Mouse (Mus musculus) limb, embryonic 11.5 days (tissue): ENCODE data around the gene Ivl. TPM values are rescaled to one million over a fixed set of nuclear protein-coding genes. Genes with fewer than 3 reads are reported as not detected.

Experiments
- ATAC-seq: fragments of 200-750 bp; cut with Nextera tagmentation; 2 replicates; pipeline ENCODE4 v1.8.0; 2017; ENCODE audit warnings: low read depth; ENCODE audit not compliant: insufficient number of reproducible peaks, low FRiP score, low TSS enrichment
- DNase-seq: peaks from one replicate; pipeline ENCODE4 v3.0.0-alpha.2; 2015; ENCODE audit warnings: low spot score
- H3K27ac ChIP-seq: fragments of 300-500 bp; sonication (generic); replicated peaks from 2 replicates; pipeline ENCODE4 v1.5.1; 2014; ENCODE audit warnings: low read depth, mild to moderate bottlenecking, low read length
- H3K27me3 ChIP-seq: fragments of 300-500 bp; sonication (generic); 2 replicates; pipeline ENCODE4 v1.6.1; 2014; ENCODE audit warnings: mild to moderate bottlenecking, low read length, mixed read lengths; ENCODE audit not compliant: control insufficient read depth, insufficient read depth
- H3K36me3 ChIP-seq: fragments of 300-500 bp; sonication (generic); 2 replicates; pipeline ENCODE4 v1.6.1; 2014; ENCODE audit warnings: mild to moderate bottlenecking, low read length, moderate library complexity, mixed read lengths; ENCODE audit not compliant: control insufficient read depth, insufficient read depth
- H3K4me1 ChIP-seq: fragments of 300-500 bp; sonication (generic); 2 replicates; pipeline ENCODE4 v1.6.1; 2014; ENCODE audit warnings: low read length, mixed read lengths; ENCODE audit not compliant: control insufficient read depth, insufficient read depth
- H3K4me2 ChIP-seq: fragments of 300-500 bp; sonication (generic); 2 replicates; pipeline ENCODE4 v1.6.1; 2014; ENCODE audit warnings: low read depth, mild to moderate bottlenecking, moderate library complexity; ENCODE audit not compliant: severe bottlenecking
- H3K4me3 ChIP-seq: fragments of 300-500 bp; sonication (generic); 2 replicates; pipeline ENCODE4 v1.5.1; 2014; ENCODE audit warnings: low read depth, low read length
- H3K9ac ChIP-seq: fragments of 300-500 bp; sonication (generic); 2 replicates; pipeline ENCODE4 v1.6.1; 2014; ENCODE audit warnings: mild to moderate bottlenecking, low read length
- H3K9me3 ChIP-seq: fragments of 300-500 bp; sonication (generic); 2 replicates; pipeline ENCODE4 v1.6.1; 2016; ENCODE audit warnings: low read length; ENCODE audit not compliant: control insufficient read depth
- WGBS: fragments of 180-500 bp; shearing (Covaris S2); extraction: QIAGEN DNeasy Blood & Tissue Kit; methylation state at CpG from one replicate; pipeline ENCODE4 v1.1.7; 2014; 5-methylcytosine and 5-hydroxymethylcytosine counted together
- polyA plus RNA-seq: library from polyadenylated mRNA; unstranded; fragments of >200 nt; fragmentation: Nextera tagmentation; extraction: Ambion mirVana; gene quantifications from 2 replicates; pipeline ENCODE4 v1.2.1, GENCODE M21; 2014

The Ivl gene
- polyA plus RNA-seq, 1 experiment from 2014 or later: not detected

DNA sequence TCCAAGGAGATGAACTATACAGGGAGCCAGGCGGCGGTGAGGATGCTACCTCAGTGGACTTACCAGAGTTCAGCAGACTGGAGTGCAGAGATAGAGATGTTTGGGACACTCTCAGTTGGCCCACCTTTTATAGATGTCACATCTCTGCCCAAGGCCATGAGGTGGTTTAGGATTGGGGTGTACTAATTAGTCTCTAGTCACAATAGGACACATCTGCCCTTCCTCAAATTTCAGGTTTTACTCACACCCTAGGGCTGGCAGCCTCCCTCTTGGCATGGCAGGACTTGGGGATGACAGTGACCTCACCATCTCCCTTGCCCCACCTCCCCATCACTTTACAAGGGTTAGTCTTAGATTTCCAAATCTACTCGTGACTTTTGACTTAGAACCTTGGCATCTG, 39.1 kb downstream of the Ivl start, which contains the start of gene 2310046K23Rik:
Gene 2310046K23Rik (minus strand): TSS at position 101 of the 400 bp plus-strand sequence.
- ATAC-seq (no peak), DNase-seq (no peak)
- Histone ChIP-seq H3K9me3 (no peaks in the 10 kb centered on the region), H3K4me2 (no peak within 1 kb of the TSS), H3K36me3 (no peaks in the 10 kb centered on the region), H3K4me3 (no peak within 1 kb of the TSS), H3K27me3 (no peaks in the 10 kb centered on the region), H3K4me1 (no peaks in the 10 kb centered on the region), H3K9ac (no peak within 1 kb of the TSS), H3K27ac (no peak within 1 kb of the TSS)
- 83% methylated on average over 3 of the region's 3 CpGs for WGBS

Other genes starting within 250 kb of the Ivl start
- not detected in 2 replicates for gene Sprr2d, start 234.6 kb downstream of the Ivl start, polyA plus RNA-seq
- gene Sprr2e, start 221.6 kb downstream of the Ivl start, polyA plus RNA-seq: not detected in 2 replicates
- not detected in 2 replicates for gene Sprr2f, start 208.5 kb downstream of the Ivl start, polyA plus RNA-seq
- gene Sprr2h, start 188.1 kb downstream of the Ivl start, polyA plus RNA-seq: not detected in 2 replicates
- gene Sprr2i, start 165.7 kb downstream of the Ivl start, polyA plus RNA-seq: not detected in 2 replicates
- not detected in 2 replicates for gene Sprr2j-ps, start 155.7 kb downstream of the Ivl start, polyA plus RNA-seq
- 4.9 and 5.8 TPM in 2 replicates for gene Gm9774, start 144.3 kb downstream of the Ivl start, polyA plus RNA-seq
- not detected in 2 replicates for gene Sprr2k, start 141.2 kb downstream of the Ivl start, polyA plus RNA-seq
- not detected in 2 replicates for gene Sprr1b, start 134.9 kb downstream of the Ivl start, polyA plus RNA-seq
- not detected in 2 replicates for gene Sprr3, start 115.0 kb downstream of the Ivl start, polyA plus RNA-seq
- gene Sprr1a, start 87.8 kb downstream of the Ivl start, polyA plus RNA-seq: not detected in 2 replicates
- gene Sprr4, start 73.2 kb downstream of the Ivl start, polyA plus RNA-seq: not detected in 2 replicates
- not detected in 2 replicates for gene 2310046K23Rik, start 39.2 kb downstream of the Ivl start, polyA plus RNA-seq
- gene Smcp, start 15.3 kb upstream of the Ivl start, polyA plus RNA-seq: not detected in 2 replicates
- gene 2210017I01Rik, start 33.8 kb upstream of the Ivl start, polyA plus RNA-seq: not detected in 2 replicates
- not detected in 2 replicates for gene Lce6a, start 47.9 kb upstream of the Ivl start, polyA plus RNA-seq
- gene Lce1a1, start 74.6 kb upstream of the Ivl start, polyA plus RNA-seq: not detected in 2 replicates
- not detected in 2 replicates for gene Lce1b, start 83.2 kb upstream of the Ivl start, polyA plus RNA-seq
- not detected in 2 replicates for gene Lce1a2, start 96.6 kb upstream of the Ivl start, polyA plus RNA-seq
- gene Lce1c, start 105.5 kb upstream of the Ivl start, polyA plus RNA-seq: not detected in 2 replicates
- gene Lce1d, start 113.5 kb upstream of the Ivl start, polyA plus RNA-seq: not detected in 2 replicates
- gene Lce1e, start 135.3 kb upstream of the Ivl start, polyA plus RNA-seq: not detected in 2 replicates
- not detected in 2 replicates for gene Lce1f, start 146.6 kb upstream of the Ivl start, polyA plus RNA-seq
- gene Gm38119, start 165.4 kb upstream of the Ivl start, polyA plus RNA-seq: not detected in 2 replicates
- not detected in 2 replicates for gene Lce1g, start 178.6 kb upstream of the Ivl start, polyA plus RNA-seq
- not detected in 2 replicates for gene Lce1h, start 191.3 kb upstream of the Ivl start, polyA plus RNA-seq
- not detected in 2 replicates for gene Lce1i, start 205.2 kb upstream of the Ivl start, polyA plus RNA-seq
- gene Lce1j, start 216.8 kb upstream of the Ivl start, polyA plus RNA-seq: not detected in 2 replicates
- gene Lce1k, start 234.2 kb upstream of the Ivl start, polyA plus RNA-seq: not detected in 2 replicates